8 mouse cellular contexts compared by ENCODE assay signal in genomic region chr1:161170651-161171050, GRCm38 (mm10). TPM values are rescaled to one million over a fixed set of nuclear protein-coding genes. Genes with fewer than 3 reads are reported as not detected.
DNase-seq lines count a peak whose midpoint lies in the region; ATAC-seq lines count a peak whose summit lies in the region.

No protein-coding gene starts in this region.

- H3K4me1 ChIP-seq in hindbrain, embryonic 14.5 days (replicated peaks; ENCODE audit: control insufficient read depth, insufficient read depth, low read length): no peaks in the 10 kb centered on the region

- H3K9ac ChIP-seq in hindbrain, embryonic 14.5 days: peak overlapping the region; percentile 58

- no peaks in the 10 kb centered on the region for H3K36me3 ChIP-seq in hindbrain, embryonic 14.5 days (replicated peaks; ENCODE audit: control insufficient read depth, insufficient read depth)

- H3K27me3 ChIP-seq in hindbrain, embryonic 14.5 days (ENCODE audit: control insufficient read depth, insufficient read depth, low read length): peaks cover 35% of the 10 kb centered on the region

- WGBS in hindbrain, embryonic 14.5 days: 2% methylated on average over 40 of the region's 40 CpGs

- DNase-seq in NIH3T3 (ENCODE audit: low read depth): peak; percentile 10
- peak; percentile 74 to 77 for DNase-seq in cerebellum, postnatal 14 days
- peak; percentile 50 to 62 for DNase-seq in frontal cortex, postnatal 14 days (ENCODE audit: low spot score in 2 of 2)
- DNase-seq in hindbrain, embryonic 14.5 days (ENCODE audit: low spot score): peak; percentile 72
- peak; percentile 54 to 57 for DNase-seq in layer of hippocampus, postnatal 25 days (ENCODE audit: extremely low spot score in 1 of 2, low spot score in 1 of 2)
- DNase-seq in lung, postnatal 14 days: peak; percentile 75
- peak; percentile 23 for DNase-seq in retina, adult 2 months (ENCODE audit: low read depth, low spot score)
- peak; percentile 88 for DNase-seq in thymus, postnatal 14 days

- H3K9me3 ChIP-seq in hindbrain, embryonic 14.5 days (ENCODE audit: control insufficient read depth, low read length): no peaks in the 10 kb centered on the region

- ATAC-seq in hindbrain, embryonic 14.5 days (ENCODE audit: low FRiP score): peak; percentile 93

- no peak overlapping the region for H3K27ac ChIP-seq in hindbrain, embryonic 14.5 days

- peak overlapping the region; percentile 44 for H3K4me3 ChIP-seq in hindbrain, embryonic 14.5 days (replicated peaks; ENCODE audit: low read length)

- peak overlapping the region; percentile 84 for H3K4me2 ChIP-seq in hindbrain, embryonic 14.5 days (replicated peaks)

RNA-seq across cellular contexts. Expression of gene Tex50, which starts 11.5 kb away (rescaled TPM):
- polyA plus RNA-seq in hindbrain, embryonic 14.5 days (2014; fragmentation: Nextera tagmentation; extraction: Ambion mirVana): 0.59 and 0.66 TPM in 2 replicates
- not detected for total RNA-seq in layer of hippocampus, postnatal 25 days (2021)

RNA-seq across cellular contexts. Expression of gene Ankrd45, which starts 28.2 kb away (rescaled TPM):
- polyA plus RNA-seq in hindbrain, embryonic 14.5 days (2014; fragmentation: Nextera tagmentation; extraction: Ambion mirVana): 25.1 and 29.8 TPM in 2 replicates
- total RNA-seq in layer of hippocampus, postnatal 25 days (2021): 10 to 100 TPM; 47.2 to 49.1 TPM

RNA-seq across cellular contexts. Expression of gene Klhl20, which starts 39.3 kb away (rescaled TPM):
- 20.3 and 23.2 TPM in 2 replicates for polyA plus RNA-seq in hindbrain, embryonic 14.5 days (2014; fragmentation: Nextera tagmentation; extraction: Ambion mirVana)
- total RNA-seq in layer of hippocampus, postnatal 25 days (2021): 10 to 100 TPM; 16.3 to 18.8 TPM

Comparison
In these comparisons a context has a peak if more than half of its experiments do, and no peak if none do; other contexts are left out.
1. DNase-seq: peak in every context shown above with its lines; median percentile 88 in thymus, postnatal 14 days; 76 in cerebellum, postnatal 14 days; 75 in lung, postnatal 14 days; 72 in hindbrain, embryonic 14.5 days; 56 in frontal cortex, postnatal 14 days; 56 in layer of hippocampus, postnatal 25 days; 23 in retina, adult 2 months; 10 in NIH3T3.